ENCODE assay signal across 8 mouse cellular contexts in the genomic region with DNA sequence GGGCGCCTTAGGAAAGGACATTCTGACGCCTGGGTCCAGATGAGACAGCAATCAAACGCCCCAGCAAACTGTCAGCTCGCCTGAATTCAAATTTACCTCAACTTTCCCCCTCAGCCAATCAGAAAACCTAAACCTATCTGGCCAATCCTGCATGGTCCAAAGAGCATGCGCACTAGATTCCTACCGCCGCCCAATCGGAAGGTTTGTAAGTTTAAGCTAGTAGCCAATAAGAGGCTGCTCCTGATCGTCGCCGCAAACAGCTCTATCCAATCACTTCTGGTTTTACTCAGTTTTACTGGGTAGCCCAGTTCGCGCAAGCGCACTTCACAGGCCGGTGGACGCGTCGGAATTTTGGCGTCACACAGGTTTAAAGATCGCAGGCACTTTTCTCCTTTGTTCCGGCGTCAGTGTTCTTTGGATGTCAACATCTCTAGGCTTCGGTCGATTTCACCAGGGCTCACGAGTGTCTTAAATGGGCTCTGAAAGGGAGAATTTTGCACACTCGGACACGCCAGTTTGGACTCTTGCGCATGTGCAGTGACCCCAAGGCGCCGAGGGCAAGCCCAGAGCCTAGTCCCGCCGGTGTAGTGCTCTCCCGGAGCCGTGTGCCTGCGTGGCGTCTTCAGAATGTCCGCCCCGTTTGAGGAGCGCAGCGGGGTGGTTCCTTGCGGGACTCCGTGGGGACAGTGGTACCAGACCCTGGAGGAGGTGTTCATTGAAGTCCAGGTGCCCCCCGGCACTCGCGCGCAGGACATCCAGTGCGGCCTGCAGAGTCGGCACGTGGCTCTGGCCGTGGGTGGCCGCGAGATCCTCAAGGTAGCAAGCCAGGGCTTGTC. TPM values are rescaled to one million over a fixed set of nuclear protein-coding genes. Genes with fewer than 3 reads are reported as not detected.
DNase-seq lines count a peak whose midpoint lies in the region; ATAC-seq and TF ChIP-seq lines count a peak whose summit lies in the region.

A gene (minus strand): TSS at position 84 of the 836 bp plus-strand sequence.
A gene (plus strand): TSS at position 329 of the 836 bp plus-strand sequence.

- peak within 1 kb of the TSS; percentile 76 for H3K4me2 ChIP-seq in forebrain, embryonic 16.5 days (ENCODE audit: low read length)
- H3K4me2 ChIP-seq in lung, embryonic 14.5 days, result peak within 1 kb of the TSS; percentile 81

- H3K27ac ChIP-seq in forebrain, embryonic 16.5 days (ENCODE audit: low read length), result peak within 1 kb of the TSS; percentile 79
- peak within 1 kb of the TSS; percentile 92 for H3K27ac ChIP-seq in layer of hippocampus, adult 2 months
- peak within 1 kb of the TSS; percentile 83 for H3K27ac ChIP-seq in lung, embryonic 14.5 days (ENCODE audit: low read depth)
- 0 out of 2 replicates have a peak within 1 kb of the TSS, but pooled peaks have one; percentile 71 for H3K27ac ChIP-seq in olfactory bulb, adult 2 months (ENCODE audit: insufficient read depth, low read depth, low read length)
- H3K27ac ChIP-seq in thymus, adult 2 months (ENCODE audit: control insufficient read depth, insufficient read depth, low read length), result peak within 1 kb of the TSS; percentile 40; the same call in 1 of the 2 replicates

- H3K4me1 ChIP-seq in G1E (ENCODE audit: insufficient read depth, low read depth, low read length), result peaks cover 26% of the 10 kb centered on the region
- H3K4me1 ChIP-seq in forebrain, embryonic 16.5 days (replicated peaks; ENCODE audit: control insufficient read depth, insufficient read depth, low read length), result peaks cover 22% of the 10 kb centered on the region
- H3K4me1 ChIP-seq in lung, embryonic 14.5 days (ENCODE audit: insufficient read depth), result peaks cover 15% of the 10 kb centered on the region; the same call in 1 of the 2 replicates
- peaks cover 4% of the 10 kb centered on the region for H3K4me1 ChIP-seq in olfactory bulb, adult 2 months (ENCODE audit: control insufficient read depth, insufficient read depth, low read length)
- H3K4me1 ChIP-seq in thymus, adult 2 months (replicated peaks; ENCODE audit: control insufficient read depth, insufficient read depth, low read length), result peaks cover 3% of the 10 kb centered on the region

- peak within 1 kb of the TSS; percentile 93 for H3K4me3 ChIP-seq in G1E (ENCODE audit: low read depth, low read length)
- peak within 1 kb of the TSS; percentile 95 for H3K4me3 ChIP-seq in forebrain, embryonic 16.5 days (replicated peaks; ENCODE audit: low read length)
- H3K4me3 ChIP-seq in layer of hippocampus, adult 2 months, result peak within 1 kb of the TSS; percentile 97
- peak within 1 kb of the TSS; percentile 96 for H3K4me3 ChIP-seq in lung, embryonic 14.5 days (ENCODE audit: low read depth, low read length)
- peak within 1 kb of the TSS; percentile 95 for H3K4me3 ChIP-seq in olfactory bulb, adult 2 months (ENCODE audit: insufficient read depth, low read depth, low read length)
- peak within 1 kb of the TSS; percentile 93 for H3K4me3 ChIP-seq in thymus, adult 2 months (ENCODE audit: control insufficient read depth, insufficient read depth, low read length)

- H3K9ac ChIP-seq in forebrain, embryonic 16.5 days (replicated peaks; ENCODE audit: low read depth, low read length), result peak within 1 kb of the TSS; percentile 79
- H3K9ac ChIP-seq in lung, embryonic 14.5 days, result peak within 1 kb of the TSS; percentile 96

- peak; percentile 93 for ATAC-seq in G1E (ENCODE audit: extremely low read depth, insufficient number of reproducible peaks, low FRiP score, poor library complexity, severe bottlenecking)
- ATAC-seq in forebrain, embryonic 16.5 days, result peak; percentile 99
- peak; percentile 99 for ATAC-seq in lung, embryonic 14.5 days (ENCODE audit: insufficient read depth)

- TF ChIP-seq CTCF in G1E (IDR thresholded peaks at IDR 0.05; ENCODE audit: low read depth, low read length), result no peak
- TF ChIP-seq CTCF in layer of hippocampus, adult 2 months (conservative IDR thresholded peaks at IDR 0.05), result no peak
- no peak for TF ChIP-seq CTCF in lung, embryonic 14.5 days (IDR thresholded peaks at IDR 0.05; ENCODE audit: low read depth)
- no peak for TF ChIP-seq CTCF in olfactory bulb, adult 2 months (IDR thresholded peaks at IDR 0.05; ENCODE audit: insufficient read depth, low read depth, low read length)
- TF ChIP-seq CTCF in thymus, adult 2 months (IDR thresholded peaks at IDR 0.05; ENCODE audit: borderline replicate concordance, control insufficient read depth, extremely low read depth, insufficient read depth, low read length, poor library complexity), result no peak

- DNase-seq in G1E (ENCODE audit: low spot score), result peak; percentile 91
- DNase-seq in cerebellum, adult 18-20 months, result peak; percentile 92 to 94
- peak; percentile 86 to 91 for DNase-seq in heart, postnatal 36 days
- peak; percentile 91 to 97 for DNase-seq in layer of hippocampus, adult 2 months (ENCODE audit: low spot score in 2 of 2)
- DNase-seq in lung, embryonic 14.5 days, result peak; percentile 99
- peak; percentile 88 for DNase-seq in thymus, adult 2 months

- H3K27me3 ChIP-seq in G1E (ENCODE audit: insufficient read depth, low read length), result no peaks in the 10 kb centered on the region
- no peaks in the 10 kb centered on the region for H3K27me3 ChIP-seq in forebrain, embryonic 16.5 days (replicated peaks; ENCODE audit: control insufficient read depth, insufficient read depth, low read length)
- no peaks in the 10 kb centered on the region for H3K27me3 ChIP-seq in lung, embryonic 14.5 days (ENCODE audit: insufficient read depth, low read length)
- H3K27me3 ChIP-seq in thymus, adult 2 months (ENCODE audit: control insufficient read depth, insufficient read depth, low read length), result no peaks in the 10 kb centered on the region

- H3K36me3 ChIP-seq in G1E (replicated peaks), result peaks cover 44% of the 10 kb centered on the region
- peaks cover 14% of the 10 kb centered on the region for H3K36me3 ChIP-seq in forebrain, embryonic 16.5 days (ENCODE audit: control insufficient read depth, insufficient read depth)
- H3K36me3 ChIP-seq in lung, embryonic 14.5 days (ENCODE audit: insufficient read depth), result peaks cover 28% of the 10 kb centered on the region
- H3K36me3 ChIP-seq in thymus, adult 2 months (ENCODE audit: control insufficient read depth, insufficient read depth, low read length), result peaks cover 19% of the 10 kb centered on the region

- peak; percentile 21; the same call in 1 of the 2 replicates for TF ChIP-seq POLR2A in olfactory bulb, adult 2 months (IDR thresholded peaks at IDR 0.05; ENCODE audit: insufficient read depth, low read depth, low read length)
- peak; percentile 40 for TF ChIP-seq POLR2A in thymus, adult 2 months (IDR thresholded peaks at IDR 0.05; ENCODE audit: control insufficient read depth, extremely low read depth, insufficient read depth, low read length, poor library complexity)

- intact Hi-C loops in heart, postnatal 36 days (cut with DNase I), result loop anchor here (1.0 kb wide), 2 partner anchors 21 to 41 kb away; no protein-coding TSS in a partner anchor

- WGBS in forebrain, embryonic 16.5 days, result under 1% methylated on average over 52 of the region's 52 CpGs
- under 1% methylated on average over 52 of the region's 52 CpGs for WGBS in lung, embryonic 14.5 days
- under 1% methylated on average over 52 of the region's 52 CpGs for WGBS in olfactory bulb, adult 2 months
- under 1% methylated on average over 52 of the region's 52 CpGs for WGBS in thymus, adult 2 months

- no peaks in the 10 kb centered on the region for H3K9me3 ChIP-seq in G1E (replicated peaks)
- no peaks in the 10 kb centered on the region for H3K9me3 ChIP-seq in forebrain, embryonic 16.5 days (ENCODE audit: control insufficient read depth, low read length)
- H3K9me3 ChIP-seq in lung, embryonic 14.5 days (ENCODE audit: low read depth, low read length), result no peaks in the 10 kb centered on the region

RNA-seq across cellular contexts. Expression of the first gene that starts in this region (rescaled TPM):
- 186 and 202 TPM in 2 replicates for total RNA-seq in G1E (2014; fragmentation: Nextera tagmentation)
- 79.4 and 99.2 TPM in 2 replicates for total RNA-seq in G1E (2017)
- 2.1 and 2.8 TPM in 2 replicates for polyA plus RNA-seq in G1E (2012)
- polyA plus RNA-seq in forebrain, embryonic 16.5 days (2015; fragmentation: Nextera tagmentation; extraction: Ambion mirVana), result 16.8 and 19.1 TPM in 2 replicates
- under 1 TPM; 0.44 to 0.65 TPM for total RNA-seq in heart, postnatal 36 days (2021)
- under 1 TPM; 0.20 to 0.51 TPM for total RNA-seq in layer of hippocampus, adult 2 months (2021)
- 62.9 and 63.7 TPM in 2 replicates for polyA plus RNA-seq in lung, embryonic 14.5 days (2014; fragmentation: Nextera tagmentation; extraction: Ambion mirVana)
- not detected in 2 replicates for polyA plus RNA-seq in olfactory bulb, adult 2 months (2012; ENCODE audit: insufficient read depth, insufficient read length, low replicate concordance, missing spikeins)
- polyA plus RNA-seq in thymus, adult 2 months (2012; rRNA removed), result 18.4 and 20.2 TPM in 2 replicates

RNA-seq across cellular contexts. Expression of the second gene that starts in this region (rescaled TPM):
- total RNA-seq in G1E (2014; fragmentation: Nextera tagmentation) (129 and 133 TPM in 2 replicates), G1E (2017) (183 and 211 TPM in 2 replicates)
- polyA plus RNA-seq in G1E (2012), result 54.0 and 55.1 TPM in 2 replicates
- polyA plus RNA-seq in forebrain, embryonic 16.5 days (2015; fragmentation: Nextera tagmentation; extraction: Ambion mirVana), result 69.9 and 81.5 TPM in 2 replicates
- 10 to 100 TPM; 12.3 to 17.8 TPM for total RNA-seq in heart, postnatal 36 days (2021)
- 10 to 100 TPM; 16.1 to 25.0 TPM for total RNA-seq in layer of hippocampus, adult 2 months (2021)
- polyA plus RNA-seq in lung, embryonic 14.5 days (2014; fragmentation: Nextera tagmentation; extraction: Ambion mirVana), result 167 and 172 TPM in 2 replicates
- not detected in 2 replicates for polyA plus RNA-seq in olfactory bulb, adult 2 months (2012; ENCODE audit: insufficient read depth, insufficient read length, low replicate concordance, missing spikeins)
- 20.0 and 21.5 TPM in 2 replicates for polyA plus RNA-seq in thymus, adult 2 months (2012; rRNA removed)

Comparison
In these comparisons a context has a peak if more than half of its experiments do, and no peak if none do; other contexts are left out.
1. Peak in every context shown above with its lines: DNase-seq, ATAC-seq, H3K4me3 ChIP-seq and H3K27ac ChIP-seq.
2. RNA of the first gene that starts in this region (total RNA-seq): 79.4 to 202 TPM in G1E; 0.44 to 0.65 TPM in heart, postnatal 36 days and 0.20 to 0.51 TPM in layer of hippocampus, adult 2 months; every median in the first group is over 10 times any median in the second.
3. RNA of the second gene that starts in this region (total RNA-seq): 129 to 211 TPM in G1E; 16.1 to 25.0 TPM in layer of hippocampus, adult 2 months and 12.3 to 17.8 TPM in heart, postnatal 36 days; every median in the first group is over 4 times any median in the second.
4. RNA of the second gene that starts in this region (polyA plus RNA-seq): 167 to 172 TPM in lung, embryonic 14.5 days, 69.9 to 81.5 TPM in forebrain, embryonic 16.5 days, 54.0 to 55.1 TPM in G1E and 20.0 to 21.5 TPM in thymus, adult 2 months; not detected in olfactory bulb, adult 2 months; every median in the first group is over 10 times any median in the second.
5. H3K27ac ChIP-seq: peak in every context shown above with its lines; median percentile 92 in layer of hippocampus, adult 2 months; 83 in lung, embryonic 14.5 days; 79 in forebrain, embryonic 16.5 days; 71 in olfactory bulb, adult 2 months; 40 in thymus, adult 2 months.